Mouse (Mus musculus): ENCODE data around the gene Elp1. TPM values are rescaled to one million over a fixed set of nuclear protein-coding genes. Genes with fewer than 3 reads are reported as not detected.

The Elp1 gene
- total RNA-seq, 1 experiment from 2014 or later = 35.5 TPM

Other genes starting within 250 kb of the Elp1 start
- not detected in 2 replicates for gene Gm26657, start 62.3 kb downstream of the Elp1 start, total RNA-seq (2021)
- not detected in 2 replicates for gene Actl7b, start 60.9 kb downstream of the Elp1 start, total RNA-seq (2021)
- gene Actl7a, start 58.9 kb downstream of the Elp1 start, total RNA-seq (2021) = not detected in 2 replicates
- 13.1 and 14.6 TPM in 2 replicates for gene Fam206a, start within 50 bp of the Elp1 start, total RNA-seq (2021)
- gene Ctnnal1, start 62.9 kb upstream of the Elp1 start, total RNA-seq (2021) = 21.9 and 26.6 TPM in 2 replicates
- 46.7 and 53.9 TPM in 2 replicates for gene Tmem245, start 145.1 kb upstream of the Elp1 start, total RNA-seq (2021)
- gene Frrs1l, start 188.1 kb upstream of the Elp1 start, total RNA-seq (2021) = 0.24 and 0.39 TPM in 2 replicates

All from adrenal gland, postnatal 25 days (tissue).